Mouse (Mus musculus) left cerebral cortex, postnatal 4 days (tissue): ENCODE data around the gene Sesn2. TPM values are rescaled to one million over a fixed set of nuclear protein-coding genes. Genes with fewer than 3 reads are reported as not detected.

Source experiments
- total RNA-seq, 2 experiments: library from RNA; stranded (reverse); gene quantifications; 2 replicates each; pipeline ENCODE4 v1.2.3; 2021

Sesn2 gene
- total RNA-seq, 2 experiments from 2014 or later = 6.8 to 7.0 TPM

Other genes with a start within 250 kb of the Sesn2 start
- 10 to 100 TPM; 35.2 to 36.0 TPM for gene Gmeb1, start 248.9 kb downstream of the Sesn2 start, total RNA-seq
- 10 to 100 TPM; 16.8 to 19.1 TPM for gene Taf12, start 236.1 kb downstream of the Sesn2 start, total RNA-seq
- gene Rab42, start 207.1 kb downstream of the Sesn2 start, total RNA-seq = 1 to 10 TPM; 1.4 to 2.1 TPM
- 10 to 100 TPM; 40.9 to 47.2 TPM for gene Trnau1ap, start 181.0 kb downstream of the Sesn2 start, total RNA-seq
- gene Rcc1, start 156.9 kb downstream of the Sesn2 start, total RNA-seq = 10 to 100 TPM; 17.6 to 22.0 TPM
- 10 to 100 TPM in 1 of 2 experiments, 1 to 10 TPM in 1; 9.3 to 11.5 TPM for gene Phactr4, start 88.0 kb downstream of the Sesn2 start, total RNA-seq
- 10 to 100 TPM; 10.0 to 12.2 TPM for gene Med18, start 46.6 kb downstream of the Sesn2 start, total RNA-seq
- gene Atpif1, start 23.2 kb upstream of the Sesn2 start, total RNA-seq = 100 to 1,000 TPM; 652 to 682 TPM
- gene Dnajc8, start 25.0 kb upstream of the Sesn2 start, total RNA-seq = 10 to 100 TPM; 83.6 to 83.7 TPM
- gene Ptafr, start 53.6 kb upstream of the Sesn2 start, total RNA-seq = 1 to 10 TPM in 1 of 2 experiments, under 1 TPM in 1; 0.58 to 1.1 TPM
- 10 to 100 TPM; 24.5 to 25.7 TPM for gene Eya3, start 128.5 kb upstream of the Sesn2 start, total RNA-seq
- 1 to 10 TPM; 4.3 to 4.8 TPM for gene Xkr8, start 222.0 kb upstream of the Sesn2 start, total RNA-seq
- 1 to 10 TPM in 1 of 2 experiments, under 1 TPM in 1; 0.97 to 1.2 TPM for gene Smpdl3b, start 246.8 kb upstream of the Sesn2 start, total RNA-seq